Mouse (Mus musculus) ES-Bruce4 (cell line): Measurements from ENCODE around the gene Ralgps1. TPM values are rescaled to one million over a fixed set of nuclear protein-coding genes. Genes with fewer than 3 reads are reported as not detected.

Experiments
- H3K27ac ChIP-seq: 2 replicates; pipeline ENCODE4 v1.5.1; 2012; ENCODE audit warnings: low read length, inconsistent platforms; ENCODE audit not compliant: insufficient read depth
- H3K27me3 ChIP-seq: 2 replicates; pipeline ENCODE4 v1.6.1; 2012; ENCODE audit warnings: mild to moderate bottlenecking, low read length, inconsistent platforms; ENCODE audit not compliant: control insufficient read depth, poor library complexity, insufficient read depth, severe bottlenecking
- H3K36me3 ChIP-seq: 2 replicates; pipeline ENCODE4 v1.6.1; 2012; ENCODE audit warnings: inconsistent platforms, mild to moderate bottlenecking, low read length, moderate library complexity; ENCODE audit not compliant: control insufficient read depth, poor library complexity, insufficient read depth, severe bottlenecking
- H3K4me1 ChIP-seq: one replicate; pipeline ENCODE4 v1.8.1; 2011; ENCODE audit warnings: low read length; ENCODE audit not compliant: control insufficient read depth, insufficient read depth
- H3K4me3 ChIP-seq: 2 replicates; pipeline ENCODE4 v1.5.1; 2011; ENCODE audit warnings: low read depth, mild to moderate bottlenecking, low read length
- H3K9ac ChIP-seq: 2 replicates; pipeline ENCODE4 v1.6.1; 2012; ENCODE audit warnings: low read depth, mild to moderate bottlenecking, inconsistent platforms; ENCODE audit not compliant: poor library complexity, severe bottlenecking
- H3K9me3 ChIP-seq: replicated peaks from 2 replicates; pipeline ENCODE4 v1.6.1; 2012; ENCODE audit warnings: mild to moderate bottlenecking, low read length, inconsistent platforms; ENCODE audit not compliant: control insufficient read depth, poor library complexity, insufficient read depth, severe bottlenecking
- CTCF ChIP-seq: IDR thresholded peaks from one replicate; pipeline ENCODE4 v1.8.1; 2011; ENCODE audit warnings: low read depth, low read length
- EP300 ChIP-seq: IDR thresholded peaks from 2 replicates; pipeline ENCODE4 v1.6.1; 2011; ENCODE audit warnings: low read depth, low read length; ENCODE audit not compliant: insufficient read depth
- POLR2A ChIP-seq: IDR thresholded peaks from one replicate; pipeline ENCODE4 v1.8.1; 2011; ENCODE audit warnings: low read length; ENCODE audit not compliant: insufficient read depth
- polyA plus RNA-seq: library from polyadenylated mRNA; stranded (reverse); fragments of >200 nt; gene quantifications from 2 replicates; pipeline ENCODE4 v1.2.4, GENCODE M21; 2011; ENCODE audit warnings: low read depth; ENCODE audit not compliant: missing spikeins, insufficient read depth, insufficient read length

The Ralgps1 gene
- polyA plus RNA-seq, 1 experiment = 17.0 TPM

- Histone ChIP-seq H3K9ac (no peak overlapping the region), H3K9me3 (no peaks in the 10 kb centered on the region), H3K4me3 (no peak overlapping the region), H3K36me3 (no peaks in the 10 kb centered on the region), H3K27me3 (no peaks in the 10 kb centered on the region), H3K27ac (no peak overlapping the region), H3K4me1 (no peaks in the 10 kb centered on the region)
- TF ChIP-seq EP300 (no peak), CTCF (no peak), POLR2A (no peak)
Measured at GRCm38 (mm10) chr2:33170777-33171565, 200.3 kb downstream of the Ralgps1 start.

- H3K4me3 ChIP-seq = no peak overlapping the region
- no peak overlapping the region for H3K9ac ChIP-seq
- H3K9me3 ChIP-seq = no peaks in the 10 kb centered on the region
- H3K4me1 ChIP-seq = no peaks in the 10 kb centered on the region
- H3K36me3 ChIP-seq = no peaks in the 10 kb centered on the region
- no peak overlapping the region for H3K27ac ChIP-seq
- no peak for TF ChIP-seq CTCF
- H3K27me3 ChIP-seq = no peaks in the 10 kb centered on the region
Measured at GRCm38 (mm10) chr2:33169445-33169844, 201.8 kb downstream of the Ralgps1 start.

GRCm38 (mm10) chr2:33167060-33167459 is 204.2 kb downstream of the Ralgps1 start:
- no peak overlapping the region for H3K27ac ChIP-seq

GRCm38 (mm10) chr2:33165710-33166374 is 205.4 kb downstream of the Ralgps1 start:
- Histone ChIP-seq H3K4me3 (no peak overlapping the region), H3K4me1 (no peaks in the 10 kb centered on the region), H3K36me3 (no peaks in the 10 kb centered on the region), H3K9me3 (no peaks in the 10 kb centered on the region), H3K27me3 (no peaks in the 10 kb centered on the region), H3K27ac (no peak overlapping the region), H3K9ac (no peak overlapping the region)
- TF ChIP-seq EP300 (no peak), CTCF (no peak), POLR2A (no peak)

More at GRCm38 (mm10) chr2:33167060-33167459, 204.2 kb downstream of the Ralgps1 start:
- Histone ChIP-seq H3K9ac (no peak overlapping the region), H3K27me3 (no peaks in the 10 kb centered on the region), H3K9me3 (no peaks in the 10 kb centered on the region), H3K36me3 (no peaks in the 10 kb centered on the region), H3K4me3 (no peak overlapping the region), H3K4me1 (no peaks in the 10 kb centered on the region)
- no peak for TF ChIP-seq EP300
- TF ChIP-seq CTCF = no peak
- TF ChIP-seq POLR2A = no peak

- no peak overlapping the region for H3K27ac ChIP-seq
- TF ChIP-seq CTCF = no peak
- no peak for TF ChIP-seq EP300
- TF ChIP-seq POLR2A = no peak
- no peak overlapping the region for H3K4me3 ChIP-seq
- no peak overlapping the region for H3K9ac ChIP-seq
- no peaks in the 10 kb centered on the region for H3K4me1 ChIP-seq
- no peaks in the 10 kb centered on the region for H3K9me3 ChIP-seq
- H3K36me3 ChIP-seq = no peaks in the 10 kb centered on the region
- no peaks in the 10 kb centered on the region for H3K27me3 ChIP-seq
Measured at GRCm38 (mm10) chr2:33165229-33165628, 206.1 kb downstream of the Ralgps1 start.

- TF ChIP-seq EP300 (no peak), CTCF (no peak), POLR2A (no peak)
- H3K27me3 ChIP-seq = no peaks in the 10 kb centered on the region
- H3K4me1 ChIP-seq = no peaks in the 10 kb centered on the region
- no peak overlapping the region for H3K27ac ChIP-seq
- H3K9me3 ChIP-seq = no peaks in the 10 kb centered on the region
- H3K9ac ChIP-seq = no peak overlapping the region
- no peak overlapping the region for H3K4me3 ChIP-seq
- no peaks in the 10 kb centered on the region for H3K36me3 ChIP-seq
Measured at GRCm38 (mm10) chr2:33164646-33165045, 206.6 kb downstream of the Ralgps1 start.
